Mouse (Mus musculus) 3T3-L1 (cell line): ENCODE results near the gene Orc3.
A peak's percentile ranks its signal among the peaks of the same experiment; 100 is the strongest.
"Not testable (repeated sequence)": the region's sequence is repeated elsewhere in the genome, so short reads cannot be mapped to it uniquely, and the experiment has no call there.

ENCODE experiments used
- DNase-seq: peaks from one replicate; pipeline ENCODE4 v3.0.0-alpha.2; 2015; ENCODE audit warnings: low read depth, low spot score

The Orc3 gene

DNA sequence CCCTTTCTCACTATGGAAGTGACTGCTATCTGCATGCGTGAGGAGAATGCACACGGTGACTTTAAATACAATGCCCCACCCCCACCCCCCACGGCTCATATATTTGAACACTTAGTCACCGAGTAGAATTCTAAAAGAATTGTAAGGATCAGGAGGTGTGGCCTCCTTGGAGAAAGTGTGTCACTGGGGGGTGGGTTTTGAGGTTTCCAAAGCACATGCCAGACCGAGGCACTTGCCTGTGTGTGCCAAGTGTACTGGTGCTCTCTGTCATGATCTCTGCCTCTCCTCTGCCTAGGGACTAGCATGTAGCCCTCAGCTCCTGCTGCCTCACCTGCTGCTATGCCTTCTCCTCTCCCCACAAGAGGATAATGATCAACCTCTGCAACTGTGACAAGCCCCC, 32.3 kb downstream of the Orc3 start:
- DNase-seq: peak; percentile 68

DNA sequence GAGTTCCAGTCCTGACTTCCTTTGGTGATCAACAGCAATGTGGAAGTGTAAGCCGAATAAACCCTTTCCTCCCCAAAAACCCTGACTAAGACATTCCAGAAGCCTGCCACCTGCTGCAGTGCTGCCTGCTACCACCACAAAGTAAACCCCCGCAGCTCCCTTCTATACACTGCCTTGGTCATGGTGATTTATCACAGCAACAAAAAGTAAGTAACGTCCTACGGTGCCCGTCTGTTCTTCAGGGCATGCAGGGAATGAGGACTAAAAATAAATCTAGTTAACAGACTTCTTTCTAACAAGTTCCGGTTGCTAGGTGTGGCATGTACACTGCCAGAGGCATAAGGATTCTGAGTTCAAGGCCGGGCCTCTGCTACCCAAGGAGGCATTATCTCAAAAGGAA, 32.8 kb downstream of the Orc3 start:
- DNase-seq: no peak

DNA sequence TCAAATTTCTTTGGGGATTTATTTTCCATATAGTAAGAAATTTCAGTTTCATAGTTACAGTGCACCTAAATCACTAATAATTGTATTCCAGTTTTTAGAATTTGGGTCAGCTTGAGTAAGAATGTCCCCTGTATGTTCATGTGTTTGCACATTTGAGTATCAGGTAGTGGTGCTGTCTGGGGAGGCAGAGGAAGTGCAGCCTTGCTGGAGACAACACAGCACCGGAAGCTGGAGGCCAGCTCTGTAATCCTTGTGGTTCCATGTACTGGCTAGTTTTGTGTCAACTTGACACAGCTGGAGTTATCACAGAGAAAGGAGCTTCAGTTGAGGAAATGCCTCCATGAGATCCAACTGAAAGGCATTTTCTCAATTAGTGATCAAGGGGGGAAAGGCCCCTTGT, 33.3 kb downstream of the Orc3 start:
- DNase-seq: not testable (repeated sequence)

DNA sequence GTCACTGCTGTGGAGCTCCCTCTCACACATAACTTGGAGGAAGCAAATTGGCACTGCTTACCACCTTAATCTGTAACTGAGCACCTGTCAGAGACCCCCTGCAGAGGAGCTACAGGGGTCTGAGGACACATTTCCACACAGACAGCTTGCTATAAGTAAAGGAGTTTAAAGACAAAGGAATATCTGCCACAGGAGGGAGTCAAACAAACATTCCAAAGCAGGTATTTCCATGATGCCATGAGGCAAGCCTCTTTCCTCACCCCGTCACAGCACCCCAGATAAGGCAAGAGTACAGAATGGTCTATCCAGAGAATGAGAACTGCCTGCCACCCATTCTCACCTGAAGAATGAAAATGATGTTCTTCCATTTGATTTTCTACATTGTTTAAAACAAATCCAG, 35.5 kb downstream of the Orc3 start:
- no peak for DNase-seq

DNA sequence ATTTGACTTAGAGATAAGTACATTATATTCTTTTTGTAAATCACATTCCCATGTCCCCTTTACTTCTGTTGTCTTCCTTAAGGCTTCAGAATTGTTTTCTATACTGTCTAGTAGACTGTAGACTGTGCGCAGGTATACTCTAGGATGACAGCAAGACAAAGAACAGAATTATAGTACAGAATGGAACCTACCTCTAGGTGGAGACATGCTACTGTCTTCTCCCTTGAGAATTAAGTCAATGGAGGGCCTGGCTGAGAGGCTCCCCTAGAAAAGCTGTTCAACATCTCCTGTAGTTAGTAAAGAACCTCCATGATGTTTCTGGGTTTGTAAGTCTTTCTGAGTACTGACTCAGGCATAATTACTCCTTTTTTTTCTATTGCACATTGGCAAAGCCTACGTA, 37.7 kb downstream of the Orc3 start:
- DNase-seq: no peak

DNA sequence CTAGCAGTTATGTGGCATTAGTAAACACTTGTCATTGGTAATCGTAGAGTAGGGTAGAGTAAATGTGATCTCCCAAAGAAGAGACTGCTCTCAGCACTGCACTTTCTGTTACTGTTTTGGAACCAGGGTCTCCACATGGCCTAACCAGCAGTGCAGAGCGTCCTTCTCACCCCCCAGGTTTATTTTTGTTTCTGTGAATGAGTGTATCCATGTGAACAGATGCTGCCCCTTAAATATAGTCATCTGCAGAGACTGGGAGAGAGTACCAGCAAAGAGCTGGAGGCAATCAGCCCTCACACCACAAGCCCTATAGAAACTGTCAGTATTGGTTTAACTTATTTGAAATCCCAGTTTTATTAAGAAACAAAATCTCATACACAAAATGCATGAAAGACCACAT, 41.9 kb downstream of the Orc3 start:
- DNase-seq: no peak

DNA sequence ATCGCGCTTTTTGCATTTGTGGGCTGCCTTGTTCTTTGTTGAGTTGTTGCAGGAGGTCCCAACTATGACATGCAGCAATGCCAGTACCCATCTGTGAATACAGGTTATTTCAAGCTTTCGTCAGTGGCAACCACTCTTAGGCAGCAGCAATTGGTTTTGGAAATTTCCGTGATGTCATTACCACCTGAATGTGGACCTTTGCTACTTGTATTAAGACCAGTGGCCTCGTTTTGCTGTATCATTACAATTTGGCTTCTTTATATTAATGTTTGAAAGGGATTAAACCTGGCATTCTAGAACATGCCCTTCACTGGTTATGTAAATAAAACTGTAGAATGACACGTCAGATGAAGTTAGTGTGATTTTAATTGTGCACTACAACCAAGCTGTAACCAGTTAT, 48.5 kb downstream of the Orc3 start:
- no peak for DNase-seq

DNA sequence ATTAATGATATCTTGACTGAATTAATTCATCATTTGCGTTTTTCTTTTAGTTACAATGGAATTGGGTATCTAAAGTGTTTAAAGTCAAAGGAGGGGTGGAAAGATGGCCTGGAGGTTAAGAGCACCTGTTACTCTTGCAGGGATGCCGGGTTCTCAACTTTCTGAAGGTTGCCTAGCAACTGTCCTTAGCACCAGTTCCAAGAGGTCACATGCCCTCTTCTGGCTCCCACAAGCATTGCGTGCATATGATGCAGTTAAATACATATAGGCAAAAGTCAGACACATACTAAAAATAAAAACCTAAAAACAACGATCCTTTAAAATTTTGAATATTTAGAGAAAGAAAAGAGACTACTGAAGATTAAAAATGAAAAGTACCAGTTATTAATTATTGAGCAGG, 53.8 kb downstream of the Orc3 start:
- peak; percentile 41 for DNase-seq

DNA sequence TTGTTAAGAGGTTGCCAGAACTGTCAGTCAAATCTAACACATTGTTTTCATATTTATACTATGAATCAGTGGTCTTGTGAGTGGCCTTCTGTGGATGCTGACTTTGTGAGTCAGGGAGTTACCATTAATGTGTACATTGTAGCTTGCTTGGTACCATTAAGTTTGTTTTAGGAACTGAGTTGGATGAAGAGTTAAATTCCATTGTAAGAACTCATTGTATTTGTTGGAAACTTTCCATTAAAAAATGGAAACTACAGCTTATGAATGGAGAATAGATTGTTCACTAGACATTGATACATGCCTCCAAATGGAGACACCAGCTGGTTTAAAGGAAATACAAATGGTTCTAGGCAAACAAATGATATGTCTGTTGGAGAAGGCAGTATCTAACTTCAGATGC, 58.6 kb downstream of the Orc3 start:
- DNase-seq: peak; percentile 87

DNA sequence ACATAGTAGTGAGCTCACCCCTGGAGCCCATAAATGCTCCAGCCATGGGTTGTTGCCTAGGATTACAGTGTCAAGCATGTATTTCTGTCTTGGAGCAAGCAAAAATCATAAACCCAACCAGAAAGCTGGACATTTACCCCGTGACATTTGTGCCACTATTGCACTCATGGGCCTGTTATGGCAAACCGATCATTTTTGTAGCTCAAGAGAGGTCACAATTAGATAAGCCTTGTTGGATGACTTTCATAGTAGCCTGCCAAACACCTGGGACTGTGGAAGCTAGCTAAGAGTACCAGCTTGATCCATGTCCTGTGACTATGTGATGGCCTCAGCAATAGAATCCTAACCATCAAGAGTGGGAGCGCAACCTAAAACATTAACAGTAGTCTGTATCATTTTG, 59.1 kb downstream of the Orc3 start:
- no peak for DNase-seq

DNA sequence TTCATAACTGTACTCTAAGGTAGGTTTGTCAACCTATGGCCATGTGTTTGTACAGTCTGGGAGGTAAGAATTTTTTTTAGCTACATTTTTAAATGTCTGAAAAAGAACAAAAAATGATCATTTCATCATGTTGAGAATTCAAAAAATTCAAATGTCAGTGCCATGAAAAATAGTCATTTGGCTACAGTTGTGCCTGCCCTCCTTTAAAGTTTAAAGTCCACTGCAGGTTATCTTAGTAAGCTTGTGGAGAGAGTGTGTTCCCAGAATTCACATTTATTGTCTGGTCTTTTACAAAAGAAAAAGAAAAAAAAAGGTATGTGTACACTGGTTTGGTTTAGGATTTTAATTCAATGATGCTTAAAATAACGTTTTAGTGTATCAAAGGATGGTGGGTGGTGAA, 60.1 kb downstream of the Orc3 start:
- DNase-seq: no peak

DNA sequence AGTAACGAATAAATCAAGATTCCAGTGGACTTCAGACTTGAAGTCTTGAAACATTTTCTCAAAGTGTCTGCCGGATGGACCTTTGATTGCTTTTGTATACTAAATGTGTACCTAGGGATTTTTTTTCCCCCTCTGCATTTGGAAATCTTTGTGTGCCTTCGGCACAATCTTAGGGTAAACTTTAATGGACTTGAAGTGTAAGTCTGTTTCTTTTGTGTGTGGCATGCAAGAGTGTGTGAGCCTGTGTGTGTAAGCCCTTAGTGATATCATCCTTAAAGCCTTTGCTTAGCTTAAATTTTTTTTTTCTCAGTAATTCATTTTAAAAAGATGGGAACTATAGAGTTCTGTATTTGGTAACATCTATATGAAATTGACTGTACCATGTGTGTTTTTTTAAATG, 62.8 kb downstream of the Orc3 start:
- DNase-seq: no peak

DNA sequence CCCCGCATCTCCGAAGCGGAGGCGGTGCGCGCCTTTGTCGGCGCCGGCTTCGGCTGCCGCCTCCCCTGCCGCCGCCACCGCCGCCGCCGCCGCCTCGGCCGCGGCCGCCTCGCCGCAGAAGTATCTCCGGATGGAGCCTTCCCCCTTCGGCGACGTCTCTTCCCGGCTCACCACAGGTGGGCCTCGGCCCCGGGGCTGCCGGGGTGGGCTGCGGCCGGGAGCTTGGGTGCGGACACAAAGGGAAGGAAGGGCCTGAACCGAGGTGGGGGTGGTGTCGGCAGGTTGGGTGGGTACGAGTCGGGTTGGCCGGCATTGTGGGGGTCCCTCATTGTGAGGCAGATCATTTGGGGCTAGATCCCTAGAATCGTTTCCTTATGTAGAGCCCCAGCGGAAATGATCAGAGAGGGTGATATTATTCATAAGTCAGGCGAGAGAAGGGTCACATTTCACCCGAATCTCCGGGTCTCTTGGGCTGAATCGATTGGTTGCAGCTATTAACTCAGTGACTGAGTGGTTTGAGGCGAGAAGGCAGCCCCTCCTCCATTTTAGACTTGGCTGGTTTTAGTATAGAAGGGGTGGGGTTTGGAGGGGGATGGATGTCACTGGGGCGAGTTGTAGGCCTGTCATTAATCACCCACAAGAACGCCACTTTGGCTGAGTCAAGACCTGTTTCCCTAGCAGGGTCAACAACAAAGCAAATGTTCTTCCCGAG, 63.5 kb downstream of the Orc3 start:
- DNase-seq: peak; percentile 89

DNA sequence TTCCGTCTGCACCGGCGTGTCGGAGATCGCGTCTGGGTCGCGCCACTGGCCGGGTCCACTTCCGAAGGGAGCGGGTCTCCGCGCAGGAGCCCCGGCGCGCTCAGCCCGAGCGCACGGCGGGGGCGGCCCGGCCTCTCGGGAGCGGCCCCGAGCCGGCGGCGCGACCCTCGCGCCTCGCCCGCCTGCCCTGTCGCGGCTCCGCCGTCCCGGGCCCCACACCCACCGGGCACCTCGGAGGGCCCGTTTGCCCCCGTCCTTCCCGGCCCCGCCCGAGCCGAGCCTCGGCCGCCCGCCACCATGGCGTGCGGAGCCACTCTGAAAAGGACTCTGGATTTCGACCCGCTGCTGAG, 64.0 kb downstream of the Orc3 start, which contains the start of gene Akirin2:
Gene Akirin2, plus strand, starts transcription at position 190 of the 350 bp plus-strand sequence.
- no peak for DNase-seq

DNA sequence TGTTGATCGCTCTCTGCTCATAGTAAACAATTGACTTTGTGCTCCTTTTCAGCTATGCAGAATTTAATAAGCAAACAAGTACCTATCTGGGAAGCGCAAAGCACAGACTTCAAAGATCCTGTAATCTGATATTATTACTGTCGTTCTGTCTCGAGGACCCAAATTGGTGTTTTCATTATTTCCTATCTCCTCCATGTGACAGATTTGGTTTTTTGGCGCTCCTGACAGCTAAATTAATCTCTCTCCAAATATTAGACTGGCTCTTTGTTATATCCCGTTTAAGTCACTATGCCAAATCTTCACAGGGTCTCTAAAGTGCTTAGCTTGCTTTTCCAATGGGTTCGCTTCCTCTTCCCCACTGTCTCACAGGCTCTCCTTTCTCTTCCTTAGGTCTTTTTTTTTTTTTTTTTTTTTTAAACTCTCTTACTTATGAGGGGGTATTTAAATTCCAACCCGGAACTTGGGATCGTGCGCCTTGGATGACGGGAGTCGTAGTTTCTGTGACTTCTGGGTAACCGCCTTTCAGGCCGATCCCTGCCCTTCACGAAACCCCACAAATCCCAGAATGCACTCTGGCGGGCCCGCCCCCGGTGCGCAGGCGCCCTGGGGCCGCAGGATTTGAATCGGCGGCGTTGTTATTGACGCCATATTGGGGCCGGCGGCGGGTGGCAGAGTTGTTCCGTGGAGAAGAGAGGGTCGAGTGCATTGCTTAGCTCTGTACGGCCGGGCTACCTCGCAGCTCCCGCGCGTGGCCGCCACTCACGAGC, 64.6 kb downstream of the Orc3 start:
- DNase-seq: peak; percentile 98

DNA sequence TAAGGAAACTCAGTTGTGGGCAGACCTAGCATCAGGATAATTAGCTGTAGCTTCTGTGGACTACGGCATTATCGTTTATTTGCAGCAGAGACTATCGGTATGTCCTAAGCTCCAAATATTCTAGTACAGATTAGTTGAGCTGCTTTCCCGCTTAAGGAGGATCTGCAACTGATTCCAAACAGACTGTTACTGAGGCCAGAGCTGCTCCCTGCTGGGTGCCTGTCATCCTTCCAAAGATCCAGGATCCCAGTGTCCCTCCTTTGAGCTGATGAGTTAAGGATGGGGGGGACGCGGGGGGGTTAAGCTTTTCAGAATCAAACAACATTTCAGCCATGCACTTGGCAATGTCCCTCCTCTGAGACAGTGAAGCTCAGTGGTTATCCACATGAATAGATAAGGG, 84.8 kb downstream of the Orc3 start:
- no peak for DNase-seq

DNA sequence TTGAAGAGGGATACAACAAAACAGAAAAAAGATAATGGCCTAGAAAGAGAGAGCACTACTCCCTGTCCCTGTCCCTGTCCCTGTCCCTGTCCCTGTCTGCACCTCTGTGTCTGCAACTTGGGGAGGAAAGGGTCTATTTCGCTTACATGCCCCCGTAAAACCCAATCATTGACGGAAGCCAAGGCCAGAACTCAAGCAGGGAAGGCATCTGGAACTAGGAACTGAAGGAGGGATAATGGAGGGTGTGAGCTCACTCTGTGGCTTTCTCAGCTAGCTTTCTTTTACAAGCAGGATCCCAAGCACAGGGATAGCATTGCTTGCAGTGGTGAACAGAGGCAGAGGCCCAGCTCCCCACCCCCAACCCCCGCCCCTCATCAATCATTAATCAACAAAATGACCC, 85.4 kb downstream of the Orc3 start:
- no peak for DNase-seq

DNA sequence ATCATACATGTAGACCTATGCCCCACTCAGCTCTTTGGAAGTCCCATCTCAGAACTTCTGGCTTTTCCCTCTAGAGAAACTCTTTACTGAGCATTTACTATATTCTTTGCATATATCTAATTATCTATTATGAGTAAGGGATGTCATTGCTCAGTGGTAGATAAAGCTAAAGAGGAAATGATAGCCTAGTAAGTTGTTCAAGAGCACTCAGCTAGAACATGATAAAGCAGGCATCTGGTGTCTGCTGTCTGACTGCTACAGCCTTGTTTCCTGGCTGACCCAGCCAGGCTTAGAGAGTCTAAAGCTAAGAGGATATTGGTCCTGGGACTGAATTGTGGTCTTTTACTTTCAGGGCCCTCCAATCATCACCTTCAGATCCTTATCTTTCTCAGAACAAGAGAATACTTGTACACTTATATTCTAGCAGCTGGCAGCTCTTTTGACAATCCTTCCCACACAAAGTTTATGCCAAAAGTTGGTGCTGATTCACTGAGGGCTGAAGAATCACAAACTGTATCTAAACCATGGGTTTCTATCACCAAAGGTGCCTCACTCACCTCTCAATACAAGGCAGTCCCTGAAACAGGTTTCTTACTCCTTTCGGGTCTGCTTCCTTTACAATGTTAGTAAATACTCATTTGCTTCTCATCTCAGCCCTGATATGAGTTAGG, 86.2 kb downstream of the Orc3 start:
- DNase-seq: peak; percentile 19

DNA sequence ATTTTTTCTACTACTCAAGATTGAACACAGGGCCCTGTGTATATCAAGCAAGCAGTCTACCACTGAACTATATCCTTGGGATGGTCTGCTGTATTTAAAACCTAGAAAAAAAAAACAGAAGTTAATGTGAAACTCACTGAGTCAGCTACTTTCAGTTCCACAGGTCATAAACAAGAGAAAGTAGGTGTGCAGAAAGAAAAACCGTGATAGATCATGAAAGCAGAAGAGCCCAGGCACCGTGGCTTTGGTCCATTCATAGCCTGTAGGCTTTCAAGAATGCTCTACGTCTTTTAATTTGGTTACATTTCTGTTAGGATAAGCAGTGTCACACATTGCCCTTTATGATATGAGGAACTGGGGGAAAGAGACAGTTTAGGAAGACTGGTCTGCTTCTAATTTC, 88.0 kb downstream of the Orc3 start:
- no peak for DNase-seq

DNA sequence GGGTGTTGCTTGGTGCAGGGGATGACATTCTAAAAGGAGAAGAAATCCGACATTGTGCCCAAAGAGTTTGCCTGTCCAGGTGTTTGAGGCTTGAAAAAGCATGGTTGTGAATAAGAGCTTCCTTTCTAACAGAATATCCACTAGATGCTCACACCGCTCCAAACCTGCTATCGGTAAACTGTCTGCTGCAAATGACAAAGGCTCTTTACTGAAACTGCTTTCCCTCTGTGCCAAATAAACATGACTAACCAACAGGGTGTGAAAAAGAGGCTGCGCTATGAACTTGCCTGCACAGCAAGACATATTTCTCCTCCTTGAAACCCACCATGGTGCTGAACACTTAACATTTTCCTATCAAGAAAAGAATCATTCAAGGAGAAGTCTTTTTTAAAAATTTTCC, 91.2 kb downstream of the Orc3 start:
- no peak for DNase-seq

DNA sequence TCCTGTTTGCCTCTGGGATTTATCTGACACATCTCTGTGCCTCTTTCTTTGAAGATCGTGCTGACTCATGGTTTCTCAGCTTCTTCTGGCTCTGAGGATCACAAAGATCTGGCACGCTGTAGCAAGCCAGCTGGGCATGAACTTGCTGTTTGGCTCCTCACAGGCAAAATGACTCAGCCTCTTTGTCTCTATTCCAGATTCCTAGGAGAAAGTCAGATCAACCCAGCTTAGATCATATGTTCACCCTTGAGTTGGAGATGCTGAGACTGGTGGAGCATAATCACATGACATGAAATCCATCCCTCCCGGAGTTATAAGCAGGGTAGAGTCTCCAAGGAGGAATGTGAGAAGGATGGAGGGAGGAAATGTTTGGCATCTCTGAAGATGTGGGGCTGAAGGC, 91.9 kb downstream of the Orc3 start:
- DNase-seq: peak; percentile 98
